Mouse (Mus musculus) heart, embryonic 11.5 days (tissue): ENCODE measurements around the gene Olfr432. TPM values are rescaled to one million over a fixed set of nuclear protein-coding genes. Genes with fewer than 3 reads are reported as not detected.
"Not testable (repeated sequence)": the region's sequence is repeated elsewhere in the genome, so short reads cannot be mapped to it uniquely, and the experiment has no call there.

Experiments
- ATAC-seq: fragments of 200-750 bp; cut with Nextera tagmentation; replicated peaks from 2 replicates; pipeline ENCODE4 v1.8.0; 2017; ENCODE audit warnings: moderate library complexity; ENCODE audit not compliant: insufficient number of reproducible peaks, low FRiP score, low TSS enrichment
- H3K27ac ChIP-seq: fragments of 300-500 bp; sonication (generic); 2 replicates; pipeline ENCODE4 v1.5.1; 2014; ENCODE audit warnings: mild to moderate bottlenecking, low read depth, low read length
- H3K27me3 ChIP-seq: fragments of 300-500 bp; sonication (generic); 2 replicates; pipeline ENCODE4 v1.6.1; 2014; ENCODE audit warnings: mild to moderate bottlenecking, low read length, mixed read lengths; ENCODE audit not compliant: control insufficient read depth, insufficient read depth
- H3K36me3 ChIP-seq: fragments of 300-500 bp; sonication (generic); 2 replicates; pipeline ENCODE4 v1.6.1; 2014; ENCODE audit warnings: mild to moderate bottlenecking, low read length, moderate library complexity, mixed read lengths; ENCODE audit not compliant: control insufficient read depth, insufficient read depth
- H3K4me1 ChIP-seq: fragments of 300-500 bp; sonication (generic); 2 replicates; pipeline ENCODE4 v1.6.1; 2014; ENCODE audit warnings: low read length; ENCODE audit not compliant: control insufficient read depth, insufficient read depth
- H3K4me2 ChIP-seq: fragments of 300-500 bp; sonication (generic); 2 replicates; pipeline ENCODE4 v1.6.1; 2014; ENCODE audit warnings: mild to moderate bottlenecking, moderate library complexity
- H3K4me3 ChIP-seq: fragments of 300-500 bp; sonication (generic); 2 replicates; pipeline ENCODE4 v1.5.1; 2014; ENCODE audit warnings: low read depth, low read length
- H3K9ac ChIP-seq: fragments of 300-500 bp; sonication (generic); 2 replicates; pipeline ENCODE4 v1.6.1; 2014; ENCODE audit warnings: mild to moderate bottlenecking, low read depth, low read length, moderate library complexity
- H3K9me3 ChIP-seq: fragments of 300-500 bp; sonication (generic); replicated peaks from 2 replicates; pipeline ENCODE4 v1.6.1; 2016; ENCODE audit warnings: low read length; ENCODE audit not compliant: control insufficient read depth
- WGBS: fragments of 180-500 bp; shearing (Covaris S2); extraction: QIAGEN DNeasy Blood & Tissue Kit; methylation state at CpG from one replicate; pipeline ENCODE4 v1.1.7; 2014; ENCODE audit not compliant: insufficient replicate concordance; 5-methylcytosine and 5-hydroxymethylcytosine counted together
- polyA plus RNA-seq: library from polyadenylated mRNA; unstranded; fragments of >200 nt; fragmentation: Nextera tagmentation; extraction: Ambion mirVana; gene quantifications from 2 replicates; pipeline ENCODE4 v1.2.1, GENCODE M21; 2014

The Olfr432 gene
- polyA plus RNA-seq, 1 experiment from 2014 or later = not detected

GRCm38 (mm10) chr1:174044431-174044830 lies 4.6 kb upstream of the Olfr432 start:
- H3K9ac ChIP-seq = no peak overlapping the region
- no peaks in the 10 kb centered on the region for H3K36me3 ChIP-seq
- no peak overlapping the region for H3K4me2 ChIP-seq
- H3K4me1 ChIP-seq = no peaks in the 10 kb centered on the region
- H3K27me3 ChIP-seq = no peaks in the 10 kb centered on the region
- no peaks in the 10 kb centered on the region for H3K9me3 ChIP-seq
- H3K4me3 ChIP-seq = no peak overlapping the region
- no peak overlapping the region for H3K27ac ChIP-seq
- no peak for ATAC-seq
- 71% methylated on average over 2 of the region's 2 CpGs for WGBS

GRCm38 (mm10) chr1:174048227-174048626 lies 778 bp upstream of the Olfr432 start:
- H3K27me3 ChIP-seq = not testable (repeated sequence)
- 73% methylated on average over 6 of the region's 6 CpGs for WGBS

GRCm38 (mm10) chr1:174049357-174049756 lies 352 bp downstream of the Olfr432 start:
- not testable (repeated sequence) for H3K27ac ChIP-seq, H3K4me3 ChIP-seq, H3K36me3 ChIP-seq, H3K9ac ChIP-seq, H3K4me2 ChIP-seq, H3K27me3 ChIP-seq, H3K4me1 ChIP-seq, ATAC-seq, H3K9me3 ChIP-seq
- 65% methylated on average over 3 of the region's 4 CpGs for WGBS

More at GRCm38 (mm10) chr1:174048227-174048626, 778 bp upstream of the Olfr432 start:
- not testable (repeated sequence) for H3K9me3 ChIP-seq, H3K4me1 ChIP-seq, H3K9ac ChIP-seq, ATAC-seq, H3K4me2 ChIP-seq, H3K4me3 ChIP-seq, H3K36me3 ChIP-seq, H3K27ac ChIP-seq

GRCm38 (mm10) chr1:174050532-174050931 lies 1.5 kb downstream of the Olfr432 start:
- Histone ChIP-seq H3K9ac (no peak overlapping the region), H3K4me1 (no peaks in the 10 kb centered on the region), H3K4me2 (no peak overlapping the region), H3K4me3 (no peak overlapping the region), H3K9me3 (no peaks in the 10 kb centered on the region), H3K27ac (no peak overlapping the region), H3K36me3 (no peaks in the 10 kb centered on the region), H3K27me3 (no peaks in the 10 kb centered on the region)
- WGBS = 82% methylated on average over 4 of the region's 4 CpGs
- no peak for ATAC-seq

GRCm38 (mm10) chr1:174051515-174051914 lies 2.5 kb downstream of the Olfr432 start:
- Histone ChIP-seq H3K4me3 (no peak overlapping the region), H3K4me2 (no peak overlapping the region), H3K9ac (no peak overlapping the region), H3K27ac (no peak overlapping the region), H3K9me3 (no peaks in the 10 kb centered on the region), H3K4me1 (no peaks in the 10 kb centered on the region), H3K36me3 (no peaks in the 10 kb centered on the region), H3K27me3 (no peaks in the 10 kb centered on the region)
- 79% methylated on average over 4 of the region's 4 CpGs for WGBS
- no peak for ATAC-seq

GRCm38 (mm10) chr1:174051931-174052536 lies 3.0 kb downstream of the Olfr432 start:
- no peak for ATAC-seq
- Histone ChIP-seq H3K4me2 (no peak overlapping the region), H3K9ac (no peak overlapping the region), H3K36me3 (no peaks in the 10 kb centered on the region), H3K4me3 (no peak overlapping the region), H3K9me3 (no peaks in the 10 kb centered on the region), H3K27me3 (no peaks in the 10 kb centered on the region), H3K4me1 (no peaks in the 10 kb centered on the region), H3K27ac (no peak overlapping the region)
- 69% methylated on average over 5 of the region's 5 CpGs for WGBS

- H3K4me2 ChIP-seq = no peak overlapping the region
- no peaks in the 10 kb centered on the region for H3K9me3 ChIP-seq
- no peak overlapping the region for H3K4me3 ChIP-seq
- H3K27ac ChIP-seq = no peak overlapping the region
- H3K4me1 ChIP-seq = no peaks in the 10 kb centered on the region
- no peaks in the 10 kb centered on the region for H3K27me3 ChIP-seq
- 75% methylated on average over 3 of the region's 3 CpGs for WGBS
- no peak for ATAC-seq
- no peak overlapping the region for H3K9ac ChIP-seq
- H3K36me3 ChIP-seq = no peaks in the 10 kb centered on the region
Observed at GRCm38 (mm10) chr1:174052981-174053380, 4.0 kb downstream of the Olfr432 start.

GRCm38 (mm10) chr1:174055248-174055647 lies 6.2 kb downstream of the Olfr432 start:
- Histone ChIP-seq H3K9me3 (no peaks in the 10 kb centered on the region), H3K4me3 (no peak overlapping the region), H3K4me1 (no peaks in the 10 kb centered on the region), H3K4me2 (no peak overlapping the region), H3K9ac (no peak overlapping the region), H3K27me3 (no peaks in the 10 kb centered on the region), H3K36me3 (no peaks in the 10 kb centered on the region), H3K27ac (no peak overlapping the region)
- ATAC-seq = no peak
- WGBS = 77% methylated on average over 2 of the region's 2 CpGs

GRCm38 (mm10) chr1:174066305-174066704 lies 17.3 kb downstream of the Olfr432 start, which contains the start of gene Olfr430:
TSS of gene Olfr430 (plus strand) at chr1:174066605.
- Histone ChIP-seq H3K4me2 (no peak within 1 kb of the TSS), H3K4me1 (no peaks in the 10 kb centered on the region), H3K27ac (no peak within 1 kb of the TSS), H3K36me3 (no peaks in the 10 kb centered on the region), H3K4me3 (no peak within 1 kb of the TSS), H3K27me3 (no peaks in the 10 kb centered on the region), H3K9me3 (no peaks in the 10 kb centered on the region), H3K9ac (no peak within 1 kb of the TSS)
- 74% methylated on average over 3 of the region's 3 CpGs for WGBS
- no peak for ATAC-seq
